Mouse (Mus musculus): ENCODE data around the gene Zbtb11.
"Not testable (repeated sequence)": the region's sequence is repeated elsewhere in the genome, so short reads cannot be mapped to it uniquely, and the experiment has no call there.

Zbtb11 gene

DNA sequence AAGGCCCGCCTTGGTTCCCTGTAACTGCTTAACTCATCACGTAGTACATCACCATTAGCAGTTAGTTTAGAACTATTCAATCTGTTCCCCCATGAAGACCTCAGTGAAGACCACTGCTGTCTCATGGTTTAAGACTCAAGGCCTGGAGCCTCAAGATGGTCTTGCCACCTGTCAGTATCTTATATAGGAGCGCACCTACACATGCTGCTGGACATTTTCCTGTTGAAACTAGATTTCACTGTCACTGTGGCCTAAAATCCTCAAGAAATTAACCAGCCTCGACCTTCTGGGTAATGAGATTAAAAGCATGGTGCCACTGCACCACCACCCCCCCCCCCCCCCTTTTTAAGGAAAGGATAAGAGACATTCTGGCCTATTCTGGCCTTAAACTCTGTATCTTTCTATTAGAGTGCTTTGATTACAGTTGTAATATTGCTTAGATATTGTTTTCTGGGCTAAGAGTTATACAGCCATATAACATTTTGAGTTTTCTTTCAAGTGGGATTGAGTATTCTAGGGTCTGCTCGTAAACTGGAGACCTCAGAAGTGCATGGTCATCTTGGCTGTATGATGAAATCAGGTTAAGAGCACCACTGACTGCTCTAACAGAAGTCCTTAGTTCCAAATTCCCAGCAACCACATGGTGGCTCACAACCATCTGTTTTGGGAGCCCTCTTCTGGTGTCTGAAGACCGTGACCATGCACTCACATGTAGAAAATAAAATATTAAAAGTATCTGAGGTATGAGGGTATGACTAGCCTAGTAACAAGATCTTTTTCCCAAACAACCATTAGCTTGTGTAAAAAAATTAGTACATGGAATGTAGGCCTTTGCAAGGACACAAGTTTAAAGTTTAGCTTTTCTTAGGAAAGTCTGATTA, 1.7 kb upstream of the Zbtb11 start:
- no peak for DNase-seq

DNA sequence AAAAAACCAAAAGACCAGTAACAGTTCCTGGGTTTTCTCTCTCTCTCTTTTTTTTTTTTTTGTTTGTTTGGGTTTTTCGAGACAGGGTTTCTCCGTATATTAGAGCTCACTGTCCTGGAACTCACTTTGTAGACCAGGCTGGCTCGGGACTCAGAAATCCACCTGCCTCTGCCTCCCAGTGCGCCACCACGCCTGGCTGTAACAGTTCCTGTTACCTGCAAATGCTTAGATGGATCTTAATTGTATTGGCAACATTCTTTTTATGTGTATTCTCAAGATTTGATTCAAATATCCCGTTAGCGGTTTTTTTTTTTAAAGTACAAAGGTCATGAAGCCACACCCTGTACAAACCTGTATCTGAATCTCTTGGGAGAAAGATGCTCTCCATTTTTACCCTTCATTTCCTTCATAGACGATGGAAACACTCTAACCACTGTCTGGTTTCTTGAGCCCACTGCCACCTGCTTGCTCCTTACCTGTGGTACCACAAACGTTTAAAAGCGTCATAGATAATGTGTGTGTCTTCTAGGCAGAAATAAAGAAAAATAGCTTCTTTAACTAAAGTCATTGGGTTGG, 969 bp upstream of the Zbtb11 start:
- no peak for DNase-seq

DNA sequence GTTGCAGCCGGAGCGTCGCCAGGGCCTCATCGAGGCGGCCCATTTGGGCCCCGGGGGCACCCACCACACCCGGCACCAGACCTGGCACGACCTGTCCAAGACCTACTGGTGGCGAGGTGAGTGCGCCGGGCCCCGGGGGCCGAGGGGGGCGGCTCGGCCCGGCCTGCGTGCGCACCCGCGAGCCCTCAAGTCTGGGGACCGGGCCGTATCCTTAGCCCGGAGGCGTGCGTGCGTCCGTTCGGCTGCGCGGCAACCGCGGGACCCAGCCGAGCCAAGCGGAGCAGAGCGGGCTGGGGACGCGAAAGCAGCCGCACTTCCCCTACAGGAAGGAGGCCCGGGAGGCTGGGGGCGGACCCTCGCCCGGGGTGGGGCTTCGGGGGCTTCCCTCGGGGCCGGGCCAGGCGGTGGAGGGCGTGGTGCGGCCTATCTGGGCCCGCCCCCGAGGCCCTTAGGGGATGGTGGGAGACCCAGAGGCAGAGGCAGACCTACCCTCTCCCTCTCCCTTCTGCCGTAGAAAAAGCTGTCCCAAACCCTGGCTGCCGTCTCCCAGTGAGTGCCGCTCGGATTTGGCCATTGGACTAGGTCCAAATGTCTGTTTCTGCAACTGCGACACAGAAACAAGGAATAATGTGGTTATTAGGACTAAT, 696 bp downstream of the Zbtb11 start:
- DNase-seq: peak; percentile 86

GRCm38 (mm10) chr16:55974903-55975285, 1.2 kb downstream of the Zbtb11 start:
- no peak for DNase-seq

DNA sequence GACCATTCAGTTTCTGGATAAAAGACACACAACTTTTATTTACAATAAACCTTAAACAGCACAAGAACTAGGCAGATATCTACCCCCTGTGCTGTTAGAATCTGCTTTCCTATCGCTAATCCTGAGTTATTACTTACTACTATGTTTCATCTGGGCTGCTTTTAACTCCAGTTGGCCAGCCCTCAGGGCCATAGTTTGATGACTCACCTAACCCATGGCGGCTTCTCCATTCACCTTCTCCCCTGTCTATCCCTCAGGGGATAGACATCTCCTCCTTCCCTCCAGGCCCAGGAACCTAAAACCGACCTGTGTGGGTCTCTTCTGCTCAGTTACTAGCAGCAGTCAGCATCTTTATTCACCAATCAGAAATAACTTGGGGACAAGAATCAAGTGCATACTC, 12.3 kb downstream of the Zbtb11 start:
- DNase-seq: no peak

GRCm38 (mm10) chr16:55990311-55990710, 16.6 kb downstream of the Zbtb11 start:
- DNase-seq: no peak

DNA sequence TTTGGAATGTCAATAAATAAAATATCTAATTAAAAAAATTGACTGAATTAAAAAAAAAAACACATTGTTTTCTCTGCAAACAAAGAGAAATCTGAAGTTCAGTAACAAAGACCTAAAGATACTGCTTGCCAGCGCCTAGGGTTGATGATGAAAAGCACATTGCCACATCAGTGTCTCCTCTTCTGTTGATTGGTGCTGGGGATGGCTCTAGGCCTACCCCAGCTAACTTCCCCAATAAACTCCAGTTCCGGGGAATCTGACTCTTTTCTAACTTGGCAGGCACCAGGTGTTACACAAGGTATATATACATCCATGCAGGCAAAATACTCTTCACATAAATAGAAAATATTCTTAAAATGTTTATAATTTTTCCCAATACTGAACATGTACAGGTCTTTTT, 20.6 kb downstream of the Zbtb11 start:
- no peak for DNase-seq

GRCm38 (mm10) chr16:56006798-56007197, 33.1 kb downstream of the Zbtb11 start:
- DNase-seq: no peak

DNA sequence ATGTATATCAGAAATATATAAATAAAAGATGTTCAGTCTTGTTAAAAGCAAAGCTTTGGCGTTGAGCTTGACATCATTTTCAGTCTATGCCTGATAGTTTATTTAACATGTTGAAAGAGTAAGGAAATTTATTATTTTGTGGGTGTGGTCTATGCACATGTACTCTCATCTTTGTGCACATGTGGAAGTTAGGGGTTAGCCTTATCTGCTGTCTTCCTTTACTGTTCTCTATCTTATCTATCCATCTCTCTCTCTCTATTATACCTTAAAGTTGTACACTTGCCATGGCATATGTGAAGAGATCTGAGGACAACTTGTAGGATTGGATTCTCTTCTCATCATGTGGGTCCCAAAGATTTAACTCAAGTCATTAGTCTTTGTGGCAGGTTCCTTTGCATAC, 35.2 kb downstream of the Zbtb11 start:
- no peak for DNase-seq

DNA sequence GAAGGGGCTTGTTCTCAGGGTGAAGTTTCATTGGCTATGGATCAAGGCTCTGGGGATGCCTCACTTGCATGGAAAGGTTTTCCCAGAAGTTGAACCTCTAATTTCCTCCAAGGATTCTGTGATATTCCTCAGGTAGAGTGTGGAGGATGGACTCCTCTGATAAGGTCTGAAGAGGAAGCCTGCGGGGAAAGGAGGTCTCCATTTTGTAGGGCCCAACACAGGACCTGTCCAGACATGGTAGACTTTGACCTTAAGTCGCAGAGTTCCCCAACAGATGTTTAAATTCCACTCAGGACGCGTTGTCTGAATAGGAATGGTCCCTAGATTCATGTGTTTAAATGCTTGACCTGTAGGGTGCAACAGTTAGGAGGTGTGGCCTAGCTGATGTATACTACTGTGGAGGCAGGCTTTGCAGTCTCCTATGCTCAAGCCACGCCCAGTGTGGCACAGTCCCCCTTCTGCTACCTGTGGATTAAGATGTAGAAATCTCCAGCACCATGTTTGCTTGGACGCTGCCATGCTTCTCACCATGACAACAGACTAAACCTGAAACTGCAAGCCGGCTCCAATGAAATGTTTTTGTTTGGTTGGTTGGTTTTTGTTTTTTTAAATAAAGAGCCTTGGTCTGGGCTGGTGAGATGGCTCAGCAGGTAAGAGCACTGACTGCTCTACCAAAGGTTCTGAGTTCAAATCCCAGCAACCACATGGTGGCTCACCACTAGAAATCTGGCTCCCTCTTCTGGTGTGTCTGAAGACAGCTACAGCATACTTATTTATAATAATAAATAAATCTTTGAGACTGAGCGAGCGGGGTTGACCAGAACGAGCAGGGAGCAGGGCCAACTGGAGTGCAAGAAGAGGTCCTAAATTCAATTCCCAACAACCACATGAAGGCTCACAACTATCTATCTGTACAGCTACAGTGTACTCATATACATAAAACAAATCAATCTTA, 39.4 kb downstream of the Zbtb11 start:
- no peak for DNase-seq

DNA sequence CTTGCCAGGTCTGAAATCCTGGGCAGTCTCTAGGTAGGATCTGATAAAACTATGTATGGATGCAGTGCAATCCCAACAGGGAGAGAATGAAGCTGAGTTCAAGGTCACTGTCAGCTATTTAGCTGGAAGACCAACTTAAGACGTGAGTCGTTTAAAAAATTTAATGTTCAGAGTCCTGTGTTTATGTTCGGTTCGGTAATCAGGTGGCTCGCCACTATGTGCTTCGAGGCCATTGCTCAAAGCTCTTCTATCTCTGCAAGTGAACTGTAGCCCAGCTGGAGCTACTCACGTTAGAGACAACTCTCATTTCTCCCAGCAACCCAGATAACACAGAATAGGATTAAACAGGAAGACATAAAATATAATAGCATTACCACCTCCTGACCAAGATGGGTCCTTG, 40.4 kb downstream of the Zbtb11 start:
- no peak for DNase-seq

GRCm38 (mm10) chr16:56019660-56020059, 46.0 kb downstream of the Zbtb11 start:
- DNase-seq: no peak

DNA sequence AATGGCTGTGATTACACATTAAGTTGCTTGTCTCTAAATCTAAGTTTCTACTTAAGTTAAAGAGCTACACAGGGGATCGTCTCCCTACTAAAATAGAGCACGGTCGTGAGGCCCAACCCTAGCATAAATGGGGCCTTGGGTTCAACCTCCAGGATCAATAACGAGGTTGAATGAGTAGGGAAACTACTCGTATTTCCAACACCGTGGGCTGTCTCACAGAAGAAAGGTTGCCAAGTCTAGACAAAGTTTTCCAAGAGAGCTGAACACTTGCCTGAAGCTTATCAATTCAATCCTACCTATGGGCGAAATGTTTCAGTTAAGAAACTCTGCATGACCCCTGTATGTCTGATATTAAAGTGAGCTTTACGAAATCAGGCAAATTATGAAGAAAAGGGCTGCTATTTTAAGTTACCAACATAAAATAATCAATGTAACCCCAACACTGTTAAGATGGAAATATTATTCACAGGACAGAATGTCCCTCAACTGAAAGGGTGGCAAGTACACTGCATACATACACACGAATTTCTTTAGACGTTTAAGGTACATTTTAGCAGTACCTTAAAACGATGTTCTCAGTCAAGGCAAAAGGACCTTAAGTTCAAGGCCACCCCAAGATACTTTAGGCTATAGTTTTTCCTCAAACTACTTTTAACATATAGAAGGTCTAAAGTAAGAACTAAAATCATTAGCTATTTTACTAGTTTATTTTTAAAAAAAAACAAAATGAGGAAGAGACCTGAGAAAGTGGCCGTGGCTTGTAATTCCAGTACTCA, 54.4 kb downstream of the Zbtb11 start:
- no peak for DNase-seq

DNA sequence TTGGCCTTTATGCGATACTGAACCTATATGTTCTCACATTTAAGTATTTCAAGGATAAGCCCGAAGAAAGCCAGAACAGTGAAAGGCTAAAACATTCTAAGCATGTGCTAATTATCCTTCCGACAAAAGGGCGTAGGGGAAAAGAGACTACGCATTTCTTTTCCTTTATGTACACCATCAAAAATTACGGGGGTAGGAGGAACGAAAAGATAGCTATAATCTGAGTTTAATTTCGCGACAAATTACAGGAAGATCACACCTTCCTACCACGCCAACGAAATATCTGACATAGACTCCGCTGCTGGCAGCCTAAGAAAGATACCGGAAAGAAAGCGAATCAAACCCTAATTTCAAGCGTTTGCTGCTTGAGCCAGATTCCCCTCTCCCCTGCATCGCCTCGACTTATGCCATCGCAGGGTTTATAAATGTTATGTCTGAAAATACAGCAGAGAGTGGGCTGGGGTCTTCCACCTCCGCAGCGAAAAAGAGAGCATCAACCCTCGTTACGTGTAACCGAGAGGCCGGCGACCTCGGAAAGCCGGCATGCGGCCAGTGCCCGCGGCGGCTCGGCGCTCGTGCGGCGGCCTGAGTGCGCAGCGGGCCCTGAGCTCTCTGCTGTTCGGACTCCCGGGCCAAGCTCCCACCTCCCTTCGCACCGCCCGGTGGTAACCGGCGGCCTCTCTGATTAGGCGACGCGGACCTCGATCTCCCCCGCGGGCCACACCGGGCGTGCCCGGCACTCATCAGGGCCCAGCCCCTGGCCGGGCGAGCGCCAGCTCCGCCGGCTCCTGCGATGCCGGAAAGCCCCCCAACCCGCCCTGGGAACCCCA, 55.3 kb downstream of the Zbtb11 start:
- DNase-seq: no peak

GRCm38 (mm10) chr16:56029661-56030082, 56.0 kb downstream of the Zbtb11 start, which contains the start of gene Pcnp:
TSS of gene Pcnp (minus strand) at chr16:56029739.
- DNase-seq: peak; percentile 97

DNA sequence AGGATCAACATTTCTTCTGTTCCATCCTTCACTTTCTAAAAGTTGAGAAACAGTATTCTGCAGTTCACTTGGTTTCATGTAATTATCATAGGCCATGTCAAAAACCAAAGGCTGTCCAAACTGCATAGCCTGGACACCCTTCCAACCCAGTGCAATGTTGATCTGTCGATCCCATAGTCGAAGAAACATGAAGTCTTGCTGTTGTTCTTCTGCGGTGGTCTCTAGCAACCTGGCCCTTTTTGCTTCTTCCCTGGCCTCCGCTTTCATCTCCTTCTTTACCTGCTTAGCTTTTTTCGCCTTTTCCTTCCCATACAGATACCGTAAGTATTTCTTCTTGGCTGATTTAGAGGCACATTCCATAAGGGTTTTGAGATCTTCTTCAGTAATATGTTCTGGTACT, 60.9 kb downstream of the Zbtb11 start:
- no peak for DNase-seq

GRCm38 (mm10) chr16:56036501-56036900, 62.8 kb downstream of the Zbtb11 start:
- no peak for DNase-seq

DNA sequence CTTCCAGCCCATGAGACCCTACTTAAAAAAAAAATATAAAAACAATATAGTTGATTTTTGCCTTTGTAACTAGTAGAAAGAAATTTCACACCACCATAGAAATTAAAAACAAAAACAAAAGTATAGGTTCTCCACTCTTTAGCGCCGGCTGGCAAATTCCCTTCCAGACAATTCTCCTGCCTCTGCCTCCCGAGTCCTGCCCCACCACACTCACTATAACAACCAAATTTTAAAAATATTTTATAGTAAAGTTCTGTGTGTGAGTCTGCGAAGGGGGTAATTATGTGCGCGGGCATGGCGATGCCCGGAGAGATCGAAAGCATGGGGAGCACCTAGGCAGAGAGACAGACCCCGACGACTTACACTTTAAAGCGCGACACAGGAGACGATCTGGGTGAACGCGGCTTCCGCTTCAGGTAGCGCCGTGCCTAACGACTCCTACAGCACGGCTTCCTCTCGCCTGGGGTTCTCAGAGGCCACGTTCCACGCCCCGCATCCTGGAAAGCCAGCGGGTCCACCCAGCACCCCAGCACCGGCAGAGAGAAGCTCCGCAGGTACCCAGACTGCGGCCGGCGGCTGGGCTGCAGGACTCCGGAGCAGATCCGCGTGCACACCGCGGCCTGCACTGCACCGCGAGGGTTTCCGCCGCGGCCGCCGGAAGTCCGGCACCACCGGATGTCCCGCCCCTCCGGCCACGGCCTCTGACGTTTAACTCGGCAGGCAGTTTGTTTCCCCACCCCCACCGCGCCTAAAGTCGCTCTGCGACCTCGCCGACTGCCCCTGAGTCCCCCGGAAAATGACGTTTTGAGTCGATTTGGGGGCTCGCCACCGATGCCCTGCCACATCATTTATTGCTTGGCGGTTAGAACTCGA, 63.7 kb downstream of the Zbtb11 start, which contains the start of gene Trmt10c:
Gene Trmt10c (minus strand): TSS at position 682 of the 873 bp plus-strand sequence.
- DNase-seq: peak; percentile 92

- DNase-seq: no peak
These were observed 64.4 kb downstream of the Zbtb11 start for GRCm38 (mm10) chr16:56038090-56038489.

DNA sequence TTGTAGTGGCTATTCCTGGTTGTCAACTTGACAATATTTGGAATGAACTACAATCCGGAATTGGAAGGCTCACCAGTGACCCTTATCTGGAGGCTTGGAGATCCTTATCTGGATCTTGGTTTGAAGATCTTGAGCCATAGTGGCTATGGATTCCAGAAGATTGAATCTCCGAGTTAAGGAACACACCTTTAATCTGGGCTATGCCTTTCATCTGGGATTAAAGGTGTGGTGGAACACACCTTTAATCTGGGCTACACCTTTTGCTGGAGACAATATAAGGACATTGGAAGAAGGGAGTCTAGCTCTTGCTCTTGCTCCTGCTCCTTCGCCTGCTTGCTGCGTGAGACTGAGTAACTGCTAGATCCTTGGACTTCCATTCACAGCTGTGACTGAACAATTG, 74.4 kb downstream of the Zbtb11 start, which contains the start of gene Senp7:
Gene Senp7 (plus strand): TSS at position 301 of the 400 bp plus-strand sequence.
- DNase-seq: not testable (repeated sequence)
